Mouse (Mus musculus): ENCODE measurements around the gene Vmn1r176. TPM values are rescaled to one million over a fixed set of nuclear protein-coding genes. Genes with fewer than 3 reads are reported as not detected.

The Vmn1r176 gene
- polyA plus RNA-seq (2017; shearing (Covaris generic)), result not detected

DNA sequence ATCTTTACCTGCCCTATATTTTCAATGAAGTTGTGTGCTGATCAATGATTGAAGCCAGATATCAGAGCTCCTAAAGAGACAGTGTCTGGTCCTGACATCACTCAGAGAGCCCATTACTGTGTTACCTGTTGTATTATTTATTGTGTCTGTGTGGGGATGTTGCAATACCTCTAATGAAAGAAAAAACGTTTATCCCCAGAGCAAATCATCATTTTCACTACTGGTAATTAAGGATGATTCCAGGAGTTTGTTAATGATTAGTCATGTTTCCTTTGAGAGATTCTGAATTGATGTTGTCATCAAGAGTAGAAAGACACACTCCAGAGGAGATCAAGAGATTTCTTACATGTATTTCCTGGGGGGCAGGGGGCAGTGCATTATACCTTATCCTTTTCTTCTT, at the start of gene Vmn1r176:
Gene Vmn1r176 (minus strand): TSS at position 101 of the 400 bp plus-strand sequence.

DNA sequence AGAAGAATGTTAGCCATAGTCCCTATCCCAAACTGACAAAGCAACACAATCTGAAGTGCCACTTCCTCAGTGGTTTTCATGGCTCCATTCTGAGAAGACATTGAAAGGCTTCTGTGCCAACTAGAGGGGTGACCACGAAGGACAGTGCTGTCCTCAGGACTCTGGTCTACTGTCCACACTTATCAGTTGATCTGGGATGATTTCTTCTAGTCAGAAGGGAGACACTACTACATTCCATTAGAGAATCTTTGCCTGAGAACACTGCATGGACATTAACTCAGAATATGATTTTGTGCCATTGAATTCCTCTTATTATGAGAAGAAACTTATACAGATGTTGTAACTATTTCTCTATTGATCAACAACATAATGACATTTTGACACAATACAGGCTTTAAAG, 29.2 kb upstream of the Vmn1r176 start, which contains the start of gene Vmn1r177:
Gene Vmn1r177 (minus strand): TSS at position 101 of the 400 bp plus-strand sequence.

DNA sequence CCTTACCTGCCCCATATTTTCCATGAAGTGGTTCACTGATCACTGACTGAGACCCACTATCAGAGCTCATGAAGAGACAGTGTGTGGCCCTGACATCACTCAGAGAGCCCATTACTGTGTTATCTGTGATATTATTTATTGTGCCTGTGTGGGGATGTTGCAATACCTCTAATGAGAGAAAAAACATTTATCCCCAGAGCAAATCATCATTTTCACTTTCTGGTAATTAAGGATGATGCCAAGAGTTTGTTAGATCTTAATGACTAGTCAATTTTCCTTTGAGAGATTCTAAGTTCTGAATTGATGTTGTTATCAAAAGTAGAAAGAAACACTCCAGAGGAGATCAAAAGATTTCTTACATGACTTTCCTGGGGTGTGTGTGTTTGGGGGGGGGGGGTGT, 26.6 kb downstream of the Vmn1r176 start, which contains the start of gene Vmn1r175:
Gene Vmn1r175 (minus strand): TSS at position 101 of the 400 bp plus-strand sequence.

Other genes starting within 250 kb of the Vmn1r176 start
- not detected for gene Vmn1r170, start 231.2 kb downstream of the Vmn1r176 start, polyA plus RNA-seq (2017; shearing (Covaris generic))
- gene Vmn1r171, start 206.7 kb downstream of the Vmn1r176 start, polyA plus RNA-seq (2017; shearing (Covaris generic)), result not detected
- gene Vmn1r172, start 179.1 kb downstream of the Vmn1r176 start, polyA plus RNA-seq (2017; shearing (Covaris generic)), result not detected
- under 1 TPM; 0.05 to 0.51 TPM for gene Vmn1r173, start 136.7 kb downstream of the Vmn1r176 start, polyA plus RNA-seq (2017; shearing (Covaris generic))
- under 1 TPM; 0.06 to 0.33 TPM for gene Vmn1r174, start 85.1 kb downstream of the Vmn1r176 start, polyA plus RNA-seq (2017; shearing (Covaris generic))
- gene Vmn1r175, start 26.7 kb downstream of the Vmn1r176 start, polyA plus RNA-seq (2017; shearing (Covaris generic)), result under 1 TPM in 1 of 2 experiments, not detected in 1; 0.17 TPM
- not detected for gene Vmn1r177, start 29.1 kb upstream of the Vmn1r176 start, polyA plus RNA-seq (2017; shearing (Covaris generic))
- 1 to 10 TPM in 1 of 2 experiments, under 1 TPM in 1; 0.12 to 1.1 TPM for gene Vmn1r178, start 54.6 kb upstream of the Vmn1r176 start, polyA plus RNA-seq (2017; shearing (Covaris generic))
- 1 to 10 TPM in 1 of 2 experiments, under 1 TPM in 1; 0.12 to 1.4 TPM for gene Vmn1r179, start 89.6 kb upstream of the Vmn1r176 start, polyA plus RNA-seq (2017; shearing (Covaris generic))
- not detected for gene Vmn1r180, start 113.3 kb upstream of the Vmn1r176 start, polyA plus RNA-seq (2017; shearing (Covaris generic))
- under 1 TPM; 0.10 to 0.12 TPM for gene Vmn1r181, start 137.2 kb upstream of the Vmn1r176 start, polyA plus RNA-seq (2017; shearing (Covaris generic))
- under 1 TPM in 1 of 2 experiments, not detected in 1; 0.08 TPM for gene V1rd19, start 164.3 kb upstream of the Vmn1r176 start, polyA plus RNA-seq (2017; shearing (Covaris generic))
- 1 to 10 TPM in 1 of 2 experiments, under 1 TPM in 1; 0.05 to 1.3 TPM for gene Vmn1r183, start 215.9 kb upstream of the Vmn1r176 start, polyA plus RNA-seq (2017; shearing (Covaris generic))
- 10 to 100 TPM; 28.1 to 47.1 TPM for gene Zfp180, start 244.6 kb upstream of the Vmn1r176 start, polyA plus RNA-seq (2017; shearing (Covaris generic))